Mouse (Mus musculus) limb, embryonic 14.5 days (tissue): ENCODE measurements around the gene Bicc1. TPM values are rescaled to one million over a fixed set of nuclear protein-coding genes. Genes with fewer than 3 reads are reported as not detected.

Experiments used
- ATAC-seq: fragments of 200-750 bp; cut with Nextera tagmentation; 2 replicates; pipeline ENCODE4 v1.8.0; 2017; ENCODE audit warnings: low read depth, moderate number of reproducible peaks, moderate TSS enrichment; ENCODE audit not compliant: low FRiP score
- DNase-seq: peaks from one replicate; pipeline ENCODE4 v3.0.0-alpha.2; 2015; ENCODE audit warnings: low spot score
- H3K27ac ChIP-seq: fragments of 300-500 bp; sonication (generic); replicated peaks from 2 replicates; pipeline ENCODE4 v1.5.1; 2014; ENCODE audit warnings: low read depth, mild to moderate bottlenecking, low read length, moderate library complexity, mixed read lengths
- H3K27me3 ChIP-seq: fragments of 300-500 bp; sonication (generic); 2 replicates; pipeline ENCODE4 v1.6.1; 2014; ENCODE audit warnings: low read length, mixed read lengths; ENCODE audit not compliant: control insufficient read depth, insufficient read depth
- H3K36me3 ChIP-seq: fragments of 300-500 bp; sonication (generic); 2 replicates; pipeline ENCODE4 v1.6.1; 2014; ENCODE audit warnings: mild to moderate bottlenecking, low read length, moderate library complexity, mixed read lengths; ENCODE audit not compliant: control insufficient read depth, insufficient read depth
- H3K4me1 ChIP-seq: fragments of 300-500 bp; sonication (generic); 2 replicates; pipeline ENCODE4 v1.6.1; 2014; ENCODE audit warnings: antibody characterized with exemption, low read length, mixed read lengths; ENCODE audit not compliant: control insufficient read depth, insufficient read depth
- H3K4me2 ChIP-seq: fragments of 300-500 bp; sonication (generic); replicated peaks from 2 replicates; pipeline ENCODE4 v1.6.1; 2014; ENCODE audit warnings: low read depth, mild to moderate bottlenecking, low read length, moderate library complexity; ENCODE audit not compliant: severe bottlenecking
- H3K4me3 ChIP-seq: fragments of 300-500 bp; sonication (generic); replicated peaks from 2 replicates; pipeline ENCODE4 v1.5.1; 2014; ENCODE audit warnings: low read length
- H3K9ac ChIP-seq: fragments of 300-500 bp; sonication (generic); 2 replicates; pipeline ENCODE4 v1.6.1; 2014; ENCODE audit warnings: mild to moderate bottlenecking, low read depth, low read length, moderate library complexity; ENCODE audit not compliant: severe bottlenecking
- H3K9me3 ChIP-seq: fragments of 300-500 bp; sonication (generic); 2 replicates; pipeline ENCODE4 v1.6.1; 2016; ENCODE audit warnings: low read length; ENCODE audit not compliant: control insufficient read depth
- POLR2A ChIP-seq: fragments of 200-500 bp; IDR thresholded peaks from 2 replicates; pipeline ENCODE4 v1.8.0; 2012; ENCODE audit warnings: inconsistent platforms, mild to moderate bottlenecking, moderate library complexity, borderline replicate concordance; ENCODE audit not compliant: insufficient read depth, insufficient read length; ENCODE audit errors: extremely low read depth
- WGBS: fragments of 180-500 bp; shearing (Covaris S2); extraction: QIAGEN DNeasy Blood & Tissue Kit; methylation state at CpG from one replicate; pipeline ENCODE4 v1.1.7; 2014; 5-methylcytosine and 5-hydroxymethylcytosine counted together
- polyA plus RNA-seq, 2 experiments: library from polyadenylated mRNA; depleted of rRNA in 1 of 2; stranded (reverse) in 1 of 2; unstranded in 1 of 2; fragments of >200 nt; fragmentation: Nextera tagmentation in 1 of 2; extraction: Ambion mirVana in 1 of 2; gene quantifications; 2 replicates each; pipeline versions ENCODE4 v1.2.1 to v1.2.3; 2012 to 2014

Bicc1 gene
- polyA plus RNA-seq, 2 experiments, result 38.8 to 50.5 TPM

DNA sequence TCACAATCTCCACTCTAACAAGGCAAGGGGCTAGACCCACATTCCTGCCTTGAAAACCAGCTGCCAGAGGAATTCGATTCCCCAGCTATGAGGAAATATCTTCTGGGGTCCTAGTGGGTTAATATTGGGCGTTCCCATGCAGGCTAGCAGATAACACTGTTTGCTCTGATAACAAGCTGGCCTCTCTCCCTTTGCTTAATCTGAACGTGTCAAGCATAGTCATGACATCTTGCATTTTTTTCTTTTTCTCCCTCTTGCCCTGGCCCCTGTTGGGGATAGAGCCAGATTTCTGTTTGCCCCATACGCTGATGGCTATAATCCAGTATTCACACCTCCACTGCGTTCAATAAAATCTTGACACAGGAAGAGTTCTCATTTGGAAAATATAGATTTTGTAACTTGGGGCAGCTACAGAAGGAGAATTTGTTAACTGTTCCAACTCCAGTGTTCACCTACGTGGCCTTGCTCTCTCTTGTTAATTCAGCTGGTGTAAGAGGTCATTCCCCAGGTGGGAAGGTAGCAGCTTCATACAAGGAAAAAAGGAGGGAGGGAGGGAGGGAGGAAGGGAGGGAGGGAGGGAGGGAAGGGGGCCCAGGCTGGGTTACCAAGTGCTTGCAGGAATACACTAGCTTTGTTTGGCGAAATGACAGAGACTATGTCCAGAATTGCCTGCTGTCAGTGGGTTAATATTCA, 24.0 kb upstream of the Bicc1 start:
- no peaks in the 10 kb centered on the region for H3K27me3 ChIP-seq
- WGBS, result 48% methylated on average over 7 of the region's 7 CpGs
- H3K36me3 ChIP-seq, result no peaks in the 10 kb centered on the region
- H3K27ac ChIP-seq, result no peak overlapping the region
- no peak for TF ChIP-seq POLR2A
- ATAC-seq, result no peak
- H3K4me2 ChIP-seq, result no peak overlapping the region
- peaks cover 5% of the 10 kb centered on the region; the same call in 1 of the 2 replicates for H3K4me1 ChIP-seq
- peak; percentile 15 for DNase-seq
- H3K9me3 ChIP-seq, result no peaks in the 10 kb centered on the region
- H3K9ac ChIP-seq, result no peak overlapping the region
- no peak overlapping the region for H3K4me3 ChIP-seq

DNA sequence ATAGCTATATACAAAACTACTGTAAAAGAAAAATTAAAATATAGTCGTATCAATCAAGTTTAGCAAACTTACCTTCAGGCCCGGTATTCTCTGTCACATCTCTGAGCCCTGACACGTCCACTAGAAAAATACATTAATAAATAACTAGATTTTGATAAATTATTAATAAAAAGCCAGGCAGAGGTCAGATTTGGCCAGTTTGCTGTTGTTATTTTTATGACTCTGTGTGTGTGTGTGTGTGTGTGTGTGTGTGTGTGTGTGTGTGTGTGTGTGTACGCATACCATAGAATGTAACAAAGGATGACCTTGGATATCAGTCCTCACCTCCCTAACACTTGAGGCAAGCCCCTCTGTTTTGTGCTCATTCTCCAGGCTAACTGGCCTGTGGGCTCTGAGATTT, 22.4 kb upstream of the Bicc1 start:
- peaks cover 5% of the 10 kb centered on the region; the same call in 1 of the 2 replicates for H3K4me1 ChIP-seq
- no peak overlapping the region for H3K9ac ChIP-seq
- ATAC-seq (no peak), DNase-seq (no peak)
- H3K4me2 ChIP-seq, result no peak overlapping the region
- no peak overlapping the region for H3K4me3 ChIP-seq
- TF ChIP-seq POLR2A, result no peak
- no peaks in the 10 kb centered on the region for H3K27me3 ChIP-seq
- WGBS, result 86% methylated on average over 4 of the region's 4 CpGs
- H3K9me3 ChIP-seq, result no peaks in the 10 kb centered on the region
- H3K27ac ChIP-seq, result no peak overlapping the region
- H3K36me3 ChIP-seq, result no peaks in the 10 kb centered on the region

DNA sequence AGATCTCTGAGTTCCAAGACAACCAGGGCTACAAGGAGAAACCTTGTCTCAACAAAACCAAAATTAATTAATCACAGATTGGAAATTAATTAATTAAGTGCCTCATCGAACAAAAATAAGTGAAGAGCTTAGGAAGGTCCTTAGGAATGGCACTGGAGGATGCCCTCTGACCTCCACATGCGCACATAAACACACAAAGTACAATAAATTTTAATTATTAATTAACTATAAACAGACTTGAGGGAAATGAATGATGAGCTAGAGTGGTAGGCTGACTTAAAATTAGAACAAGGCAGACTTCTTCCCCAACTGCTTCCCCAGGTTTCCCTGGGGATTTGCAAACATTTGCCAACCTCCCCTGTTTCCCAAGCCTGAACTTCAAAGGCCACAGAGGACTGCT, 21.6 kb upstream of the Bicc1 start:
- Histone ChIP-seq H3K9ac (no peak overlapping the region), H3K27me3 (no peaks in the 10 kb centered on the region), H3K9me3 (no peaks in the 10 kb centered on the region), H3K27ac (no peak overlapping the region), H3K4me2 (no peak overlapping the region), H3K4me3 (no peak overlapping the region), H3K4me1 (peaks cover 5% of the 10 kb centered on the region; the same call in 1 of the 2 replicates), H3K36me3 (no peaks in the 10 kb centered on the region)
- DNase-seq, result no peak
- 64% methylated on average over 2 of the region's 2 CpGs for WGBS
- no peak for TF ChIP-seq POLR2A
- no peak for ATAC-seq

DNA sequence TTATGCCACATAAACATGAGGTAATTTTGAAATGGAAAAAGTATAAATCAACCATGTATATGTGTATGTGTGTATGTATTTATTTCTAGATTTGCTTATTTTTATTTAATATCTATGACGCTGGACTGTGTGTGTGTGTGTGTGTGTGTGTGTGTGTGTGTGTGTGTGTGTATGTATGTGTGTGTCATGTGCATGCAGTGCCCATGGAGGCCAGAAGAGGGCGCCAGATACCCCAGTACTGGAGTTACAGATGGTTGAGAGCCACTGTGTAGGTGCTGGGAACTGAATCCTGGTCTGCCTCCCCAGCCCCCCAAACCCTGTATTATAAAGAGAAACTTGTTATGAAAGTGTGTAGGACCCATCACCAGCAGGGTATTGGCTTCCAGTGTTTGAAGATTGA, 20.6 kb upstream of the Bicc1 start:
- Histone ChIP-seq H3K4me1 (peaks cover 5% of the 10 kb centered on the region; the same call in 1 of the 2 replicates), H3K27me3 (no peaks in the 10 kb centered on the region), H3K4me2 (no peak overlapping the region), H3K9me3 (no peaks in the 10 kb centered on the region), H3K36me3 (no peaks in the 10 kb centered on the region), H3K27ac (no peak overlapping the region), H3K4me3 (no peak overlapping the region), H3K9ac (no peak overlapping the region)
- DNase-seq (no peak), ATAC-seq (no peak)
- TF ChIP-seq POLR2A, result no peak
- 87% methylated on average over 2 of the region's 2 CpGs for WGBS

- no peaks in the 10 kb centered on the region for H3K36me3 ChIP-seq
- no peak overlapping the region for H3K9ac ChIP-seq
- WGBS, result 90% methylated on average over 7 of the region's 7 CpGs
- no peaks in the 10 kb centered on the region for H3K9me3 ChIP-seq
- H3K27ac ChIP-seq, result no peak overlapping the region
- DNase-seq, result no peak
- TF ChIP-seq POLR2A, result no peak
- no peak overlapping the region for H3K4me3 ChIP-seq
- no peak overlapping the region for H3K4me2 ChIP-seq
- no peak for ATAC-seq
- H3K4me1 ChIP-seq, result no peaks in the 10 kb centered on the region
- H3K27me3 ChIP-seq, result no peaks in the 10 kb centered on the region
Observed at GRCm38 (mm10) chr10:71177201-71177600, 17.7 kb upstream of the Bicc1 start.
